Mouse (Mus musculus) kidney, postnatal 14 days (tissue): ENCODE data around the gene Grm4.

Experiments used
- DNase-seq: peaks from one replicate; pipeline ENCODE4 v3.0.0; 2022; ENCODE audit warnings: mixed read lengths

The Grm4 gene

GRCm38 (mm10) chr17:27510258-27511124 is 10.7 kb downstream of the Grm4 start:
- DNase-seq: no peak

GRCm38 (mm10) chr17:27509056-27509455 is 12.1 kb downstream of the Grm4 start:
- DNase-seq: no peak

- no peak for DNase-seq
These were observed 12.7 kb downstream of the Grm4 start for GRCm38 (mm10) chr17:27508513-27508912.

- DNase-seq: no peak
These were observed 13.2 kb downstream of the Grm4 start for GRCm38 (mm10) chr17:27508002-27508401.

GRCm38 (mm10) chr17:27507591-27507945 is 13.6 kb downstream of the Grm4 start:
- no peak for DNase-seq

- no peak for DNase-seq
These were observed 14.2 kb downstream of the Grm4 start for GRCm38 (mm10) chr17:27506871-27507590.

- DNase-seq: no peak
These were observed 14.8 kb downstream of the Grm4 start for GRCm38 (mm10) chr17:27506362-27506761.

- DNase-seq: no peak
These were observed 15.9 kb downstream of the Grm4 start for GRCm38 (mm10) chr17:27505221-27505881.

- no peak for DNase-seq
These were observed 17.3 kb downstream of the Grm4 start for GRCm38 (mm10) chr17:27503869-27504268.

- DNase-seq: no peak
These were observed 18.3 kb downstream of the Grm4 start for GRCm38 (mm10) chr17:27502736-27503445.

- no peak for DNase-seq
These were observed 18.9 kb downstream of the Grm4 start for GRCm38 (mm10) chr17:27502288-27502687.

- DNase-seq: peak; percentile 43
These were observed 19.6 kb downstream of the Grm4 start for GRCm38 (mm10) chr17:27501331-27502251.

GRCm38 (mm10) chr17:27500811-27501210 is 20.4 kb downstream of the Grm4 start:
- DNase-seq: no peak

GRCm38 (mm10) chr17:27499080-27499479 is 22.1 kb downstream of the Grm4 start:
- DNase-seq: no peak

- no peak for DNase-seq
These were observed 23.4 kb downstream of the Grm4 start for GRCm38 (mm10) chr17:27497798-27498197.

- no peak for DNase-seq
These were observed 26.1 kb downstream of the Grm4 start for GRCm38 (mm10) chr17:27495008-27495540.

- no peak for DNase-seq
These were observed 27.2 kb downstream of the Grm4 start for GRCm38 (mm10) chr17:27493969-27494368.

- no peak for DNase-seq
These were observed 27.8 kb downstream of the Grm4 start for GRCm38 (mm10) chr17:27493389-27493788.

GRCm38 (mm10) chr17:27488173-27488823 is 32.9 kb downstream of the Grm4 start:
- DNase-seq: no peak

- no peak for DNase-seq
These were observed 35.3 kb downstream of the Grm4 start for GRCm38 (mm10) chr17:27485940-27486339.

- no peak for DNase-seq
These were observed 37.6 kb downstream of the Grm4 start for GRCm38 (mm10) chr17:27483571-27483970.
